Mouse (Mus musculus) heart, postnatal 0 days (tissue): Measurements from ENCODE around the gene Atp11c. TPM values are rescaled to one million over a fixed set of nuclear protein-coding genes. Genes with fewer than 3 reads are reported as not detected.

Experiments used
- ATAC-seq: fragments of 200-750 bp; cut with Nextera tagmentation; 2 replicates; pipeline ENCODE4 v1.8.0; 2017; ENCODE audit warnings: low read depth, moderate number of reproducible peaks, moderate library complexity; ENCODE audit not compliant: insufficient read depth
- DNase-seq: peaks from one replicate; pipeline ENCODE4 v3.0.0-alpha.2; 2016; ENCODE audit warnings: low spot score
- H3K27ac ChIP-seq: fragments of 300-500 bp; sonication (generic); 2 replicates; pipeline ENCODE4 v1.5.1; 2014; ENCODE audit warnings: low read depth, mild to moderate bottlenecking
- H3K27me3 ChIP-seq: fragments of 300-500 bp; sonication (generic); 2 replicates; pipeline ENCODE4 v1.6.1; 2014; ENCODE audit warnings: low read length, mixed read lengths; ENCODE audit not compliant: control insufficient read depth, insufficient read depth
- H3K36me3 ChIP-seq: fragments of 300-500 bp; sonication (generic); replicated peaks from 2 replicates; pipeline ENCODE4 v1.6.1; 2014; ENCODE audit warnings: low read length, mixed read lengths; ENCODE audit not compliant: control insufficient read depth, insufficient read depth
- H3K4me1 ChIP-seq: fragments of 300-500 bp; sonication (generic); 2 replicates; pipeline ENCODE4 v1.6.1; 2014; ENCODE audit warnings: antibody characterized with exemption; ENCODE audit not compliant: control insufficient read depth, insufficient read depth
- H3K4me2 ChIP-seq: fragments of 300-500 bp; sonication (generic); 2 replicates; pipeline ENCODE4 v1.6.1; 2014; ENCODE audit warnings: low read depth, mild to moderate bottlenecking, low read length, moderate library complexity
- H3K4me3 ChIP-seq: fragments of 300-500 bp; sonication (generic); 2 replicates; pipeline ENCODE4 v1.5.1; 2014; ENCODE audit warnings: low read depth, low read length
- H3K9ac ChIP-seq: fragments of 300-500 bp; sonication (generic); replicated peaks from 2 replicates; pipeline ENCODE4 v1.6.1; 2014; ENCODE audit warnings: low read depth, low read length, mixed read lengths
- H3K9me3 ChIP-seq: fragments of 300-500 bp; sonication (generic); replicated peaks from 2 replicates; pipeline ENCODE4 v1.6.1; 2016; ENCODE audit warnings: low read length; ENCODE audit not compliant: control insufficient read depth
- CTCF ChIP-seq: IDR thresholded peaks from 2 replicates; pipeline ENCODE4 v1.5.1; 2016; ENCODE audit warnings: antibody characterized with exemption, control low read depth, low read depth
- EP300 ChIP-seq: IDR thresholded peaks from 2 replicates; pipeline ENCODE4 v1.6.1; 2016; ENCODE audit warnings: antibody characterized with exemption, low read depth
- WGBS: fragments of 180-500 bp; shearing (Covaris S2); extraction: QIAGEN DNeasy Blood & Tissue Kit; methylation state at CpG from one replicate; pipeline ENCODE4 v1.1.7; 2014; 5-methylcytosine and 5-hydroxymethylcytosine counted together
- polyA plus RNA-seq: library from polyadenylated mRNA; unstranded; fragments of >200 nt; fragmentation: Nextera tagmentation; extraction: Ambion mirVana; gene quantifications from 2 replicates; pipeline ENCODE4 v1.2.1, GENCODE M21; 2015
- total RNA-seq: library from RNA; depleted of rRNA; stranded (reverse); fragments of >200 nt; gene quantifications from 2 replicates; pipeline ENCODE4 v1.2.3, GENCODE M21; 2014; ENCODE audit warnings: low replicate concordance

Atp11c gene
- total and polyA plus RNA-seq, 2 experiments from 2014 or later: 2.0 to 8.8 TPM

- 11% methylated on average over 10 of the region's 16 CpGs for WGBS
These were observed 45.4 kb downstream of the Atp11c start for GRCm38 (mm10) chrX:60547098-60547443.

GRCm38 (mm10) chrX:60545906-60546305 lies 46.6 kb downstream of the Atp11c start:
- H3K4me2 ChIP-seq: no peak overlapping the region
- DNase-seq: no peak
- H3K27me3 ChIP-seq: peaks cover 20% of the 10 kb centered on the region
- H3K4me3 ChIP-seq: no peak overlapping the region
- H3K9me3 ChIP-seq: no peaks in the 10 kb centered on the region
- TF ChIP-seq EP300: no peak
- TF ChIP-seq CTCF: no peak
- ATAC-seq: no peak
- H3K9ac ChIP-seq: no peak overlapping the region
- H3K27ac ChIP-seq: no peak overlapping the region
- H3K36me3 ChIP-seq: no peaks in the 10 kb centered on the region
- H3K4me1 ChIP-seq: no peaks in the 10 kb centered on the region
- WGBS: 49% methylated on average over 3 of the region's 3 CpGs

More at GRCm38 (mm10) chrX:60547098-60547443, 45.4 kb downstream of the Atp11c start:
- H3K4me3 ChIP-seq: peak overlapping the region; percentile 58
- DNase-seq: no peak
- H3K9ac ChIP-seq: no peak overlapping the region
- H3K36me3 ChIP-seq: no peaks in the 10 kb centered on the region
- no peak for TF ChIP-seq CTCF
- TF ChIP-seq EP300: no peak
- H3K9me3 ChIP-seq: no peaks in the 10 kb centered on the region
- H3K4me1 ChIP-seq: no peaks in the 10 kb centered on the region
- peak overlapping the region; percentile 72 for H3K4me2 ChIP-seq
- H3K27me3 ChIP-seq: peaks cover 20% of the 10 kb centered on the region
- no peak overlapping the region for H3K27ac ChIP-seq
- ATAC-seq: no peak

- ATAC-seq (no peak), DNase-seq (no peak)
- H3K4me2 ChIP-seq: no peak overlapping the region
- no peak overlapping the region for H3K27ac ChIP-seq
- WGBS: 50% methylated on average over 1 of the region's 1 CpGs
- H3K4me3 ChIP-seq: no peak overlapping the region
- no peaks in the 10 kb centered on the region for H3K36me3 ChIP-seq
- H3K9me3 ChIP-seq: no peaks in the 10 kb centered on the region
- H3K4me1 ChIP-seq: no peaks in the 10 kb centered on the region
- peaks cover 20% of the 10 kb centered on the region for H3K27me3 ChIP-seq
- no peak overlapping the region for H3K9ac ChIP-seq
- TF ChIP-seq CTCF: no peak
- no peak for TF ChIP-seq EP300
These were observed 47.1 kb downstream of the Atp11c start for GRCm38 (mm10) chrX:60545444-60545843.

GRCm38 (mm10) chrX:60544098-60544497 lies 48.4 kb downstream of the Atp11c start:
- Histone ChIP-seq H3K9me3 (no peaks in the 10 kb centered on the region), H3K4me1 (no peaks in the 10 kb centered on the region), H3K36me3 (no peaks in the 10 kb centered on the region), H3K4me2 (no peak overlapping the region), H3K27ac (no peak overlapping the region), H3K4me3 (no peak overlapping the region), H3K9ac (no peak overlapping the region), H3K27me3 (peaks cover 20% of the 10 kb centered on the region)
- ATAC-seq (no peak), DNase-seq (no peak)
- WGBS: 48% methylated on average over 4 of the region's 4 CpGs
- TF ChIP-seq CTCF: no peak
- TF ChIP-seq EP300: no peak

GRCm38 (mm10) chrX:60542901-60543300 lies 49.6 kb downstream of the Atp11c start:
- no peak for TF ChIP-seq EP300
- TF ChIP-seq CTCF: no peak
- H3K36me3 ChIP-seq: no peaks in the 10 kb centered on the region
- no peaks in the 10 kb centered on the region for H3K9me3 ChIP-seq
- ATAC-seq: no peak
- no peaks in the 10 kb centered on the region for H3K4me1 ChIP-seq
- DNase-seq: no peak
- no peak overlapping the region for H3K27ac ChIP-seq
- H3K4me3 ChIP-seq: no peak overlapping the region
- 52% methylated on average over 1 of the region's 1 CpGs for WGBS
- no peak overlapping the region for H3K9ac ChIP-seq
- H3K4me2 ChIP-seq: no peak overlapping the region
- peaks cover 11% of the 10 kb centered on the region; the same call in 1 of the 2 replicates for H3K27me3 ChIP-seq

GRCm38 (mm10) chrX:60539149-60539548 lies 53.3 kb downstream of the Atp11c start, which contains the start of gene Gm7073:
Gm7073 (minus strand) TSS chrX:60539249.
- H3K27ac ChIP-seq: no peak within 1 kb of the TSS
- no peaks in the 10 kb centered on the region for H3K4me1 ChIP-seq
- no peak within 1 kb of the TSS for H3K9ac ChIP-seq
- no peaks in the 10 kb centered on the region for H3K36me3 ChIP-seq
- TF ChIP-seq EP300: no peak
- TF ChIP-seq CTCF: no peak
- no peak within 1 kb of the TSS for H3K4me3 ChIP-seq
- H3K9me3 ChIP-seq: no peaks in the 10 kb centered on the region
- no peak within 1 kb of the TSS for H3K4me2 ChIP-seq
- DNase-seq (no peak), ATAC-seq (no peak)
- no peaks in the 10 kb centered on the region for H3K27me3 ChIP-seq
